Comparison of ENCODE assay signal across 17 mouse cellular contexts in genomic region chr6:94594096-94594665, GRCm38 (mm10).
DNase-seq lines count a peak whose midpoint lies in the region; ATAC-seq lines count a peak whose summit lies in the region.
"Had no signal": no experiment of that assay in that cellular context is flagged by ENCODE, and none has a peak within 500 bp of the region (broad histone marks: within the 10 kb centered on the region; RNA-seq: fewer than 3 reads in every experiment).

No protein-coding gene starts in this region.

- DNase-seq in heart, postnatal 14 days, result no peak
- no peak for DNase-seq in kidney, adult 18-20 months
- DNase-seq in right cerebral cortex, postnatal 10 days (ENCODE audit: low spot score in 2 of 2), result peak; percentile 20 to 21
- no peak for DNase-seq in right cerebral cortex, adult 2 months (ENCODE audit: low spot score in 2 of 2)
- no peak for DNase-seq in layer of hippocampus, postnatal 36 days
- DNase-seq: adrenal gland, adult 8-10 months; cerebellum, adult 2 months; kidney, adult 11 months; lung, adult 2 months; thymus, postnatal 25 days had no signal

- H3K4me1 ChIP-seq in heart, embryonic 11.5 days (ENCODE audit: control insufficient read depth, insufficient read depth, low read length), result peaks cover 33% of the 10 kb centered on the region
- H3K4me1 ChIP-seq in kidney, embryonic 14.5 days (ENCODE audit: control insufficient read depth, insufficient read depth, low read length), result peaks cover 36% of the 10 kb centered on the region
- peaks cover 55% of the 10 kb centered on the region for H3K4me1 ChIP-seq in limb, embryonic 12.5 days (replicated peaks)

- intact Hi-C loops in heart, postnatal 14 days (cut with DNase I), result no loop called here

- H3K27me3 ChIP-seq in heart, embryonic 11.5 days (ENCODE audit: control insufficient read depth, insufficient read depth, low read length), result no peaks in the 10 kb centered on the region
- H3K27me3 ChIP-seq in kidney, embryonic 14.5 days (ENCODE audit: control insufficient read depth, insufficient read depth, low read length), result no peaks in the 10 kb centered on the region
- H3K27me3 ChIP-seq in limb, embryonic 12.5 days, result no peaks in the 10 kb centered on the region
- H3K27me3 ChIP-seq: forebrain, embryonic 12.5 days; limb, embryonic 15.5 days had no signal

- no peak for ATAC-seq in heart, embryonic 11.5 days (replicated peaks; ENCODE audit: insufficient number of reproducible peaks, low FRiP score, low TSS enrichment)
- peak; percentile 29; the same call in 1 of the 2 replicates for ATAC-seq in kidney, embryonic 14.5 days (ENCODE audit: low FRiP score, low TSS enrichment)
- no peak for ATAC-seq in limb, embryonic 12.5 days (ENCODE audit: insufficient number of reproducible peaks, insufficient read depth, low FRiP score, low TSS enrichment, low read depth)
- ATAC-seq: midbrain, embryonic 16.5 days had no signal

- no peak overlapping the region for H3K4me2 ChIP-seq in heart, embryonic 11.5 days
- no peak overlapping the region for H3K4me2 ChIP-seq in kidney, embryonic 14.5 days (replicated peaks; ENCODE audit: low read depth, low read length)
- no peak overlapping the region for H3K4me2 ChIP-seq in limb, embryonic 12.5 days
- H3K4me2 ChIP-seq: forebrain, embryonic 12.5 days; limb, embryonic 15.5 days had no signal

- no peaks in the 10 kb centered on the region for H3K9me3 ChIP-seq in heart, embryonic 11.5 days (replicated peaks; ENCODE audit: control insufficient read depth, low read length)
- no peaks in the 10 kb centered on the region for H3K9me3 ChIP-seq in kidney, embryonic 14.5 days (ENCODE audit: control insufficient read depth, low read length)
- no peaks in the 10 kb centered on the region for H3K9me3 ChIP-seq in limb, embryonic 12.5 days
- H3K9me3 ChIP-seq: forebrain, embryonic 12.5 days; G1E; limb, embryonic 15.5 days had no signal

- H3K27ac ChIP-seq in heart, embryonic 11.5 days (ENCODE audit: low read depth, low read length), result peak overlapping the region; percentile 41
- no peak overlapping the region for H3K27ac ChIP-seq in kidney, embryonic 14.5 days (ENCODE audit: low read depth, low read length)
- H3K27ac ChIP-seq in limb, embryonic 12.5 days, result 0 out of 2 replicates have a peak overlapping the region, but pooled peaks have one; percentile 8
- H3K27ac ChIP-seq: forebrain, embryonic 12.5 days; limb, embryonic 15.5 days had no signal

- no peak overlapping the region for H3K9ac ChIP-seq in heart, embryonic 11.5 days (ENCODE audit: low read depth, low read length)
- no peak overlapping the region for H3K9ac ChIP-seq in kidney, embryonic 14.5 days (ENCODE audit: low read depth, low read length)
- H3K9ac ChIP-seq in limb, embryonic 12.5 days (replicated peaks), result no peak overlapping the region
- H3K9ac ChIP-seq: forebrain, embryonic 12.5 days; limb, embryonic 15.5 days had no signal

- H3K4me3 ChIP-seq in heart, embryonic 11.5 days (ENCODE audit: low read depth, low read length), result no peak overlapping the region
- no peak overlapping the region for H3K4me3 ChIP-seq in kidney, embryonic 14.5 days (ENCODE audit: low read length)
- no peak overlapping the region for H3K4me3 ChIP-seq in limb, embryonic 12.5 days (replicated peaks)
- H3K4me3 ChIP-seq: forebrain, embryonic 12.5 days; limb, embryonic 15.5 days had no signal

- H3K36me3 ChIP-seq in heart, embryonic 11.5 days (ENCODE audit: control insufficient read depth, insufficient read depth, low read length), result no peaks in the 10 kb centered on the region
- H3K36me3 ChIP-seq in kidney, embryonic 14.5 days (ENCODE audit: control insufficient read depth, insufficient read depth, low read length), result no peaks in the 10 kb centered on the region
- no peaks in the 10 kb centered on the region for H3K36me3 ChIP-seq in limb, embryonic 12.5 days
- H3K36me3 ChIP-seq: forebrain, embryonic 12.5 days; limb, embryonic 15.5 days had no signal

- 52% methylated on average over 6 of the region's 6 CpGs for WGBS in heart, embryonic 11.5 days (ENCODE audit: insufficient replicate concordance)
- 46% methylated on average over 6 of the region's 6 CpGs for WGBS in kidney, embryonic 14.5 days
- 66% methylated on average over 6 of the region's 6 CpGs for WGBS in limb, embryonic 12.5 days

Comparison
In these comparisons a context has a peak if more than half of its experiments do, and no peak if none do; other contexts are left out.
1. DNase-seq: peak in right cerebral cortex, postnatal 10 days (2 of 2); none in heart, postnatal 14 days (0 of 2), kidney, adult 18-20 months (single experiment), right cerebral cortex, adult 2 months (0 of 2) and layer of hippocampus, postnatal 36 days (0 of 2).